Mouse (Mus musculus) layer of hippocampus, adult 18-20 months (tissue): Measurements from ENCODE around the gene Gfm2. TPM values are rescaled to one million over a fixed set of nuclear protein-coding genes. Genes with fewer than 3 reads are reported as not detected.

ENCODE experiments used
- DNase-seq, 2 experiments: peaks; one replicate each; pipeline ENCODE4 v3.0.0; 2022; ENCODE audit warnings: low spot score in 2 of 2
- total RNA-seq, 2 experiments: library from RNA; stranded (reverse); gene quantifications; 2 replicates each; pipeline ENCODE4 v1.2.3; 2021

The Gfm2 gene
- total RNA-seq, 2 experiments from 2014 or later, result 24.4 to 24.6 TPM

DNA sequence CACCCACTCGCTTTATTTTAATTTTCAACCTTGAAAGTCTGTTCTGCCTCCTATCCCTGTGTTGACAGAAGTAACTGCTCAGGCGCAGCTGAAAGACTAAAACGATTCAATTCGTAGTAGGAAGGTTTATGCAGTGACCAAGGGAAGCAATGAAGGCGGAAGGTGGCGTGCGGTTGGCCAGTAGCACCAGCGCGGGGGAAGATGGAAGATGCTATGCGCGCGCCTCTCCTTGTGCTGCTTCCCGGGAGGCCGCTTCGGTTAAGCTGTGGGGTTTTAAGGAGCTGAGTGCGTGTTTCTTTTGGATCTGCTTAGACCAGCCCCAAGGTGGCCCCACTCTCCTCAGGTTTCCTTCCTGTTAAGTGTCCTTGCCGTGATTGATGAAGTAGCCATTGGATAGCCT lies 87.4 kb downstream of the Gfm2 start:
- DNase-seq, result no peak

- DNase-seq, result no peak
These were observed 90.1 kb downstream of the Gfm2 start for GRCm38 (mm10) chr13:97227795-97228194.

DNA sequence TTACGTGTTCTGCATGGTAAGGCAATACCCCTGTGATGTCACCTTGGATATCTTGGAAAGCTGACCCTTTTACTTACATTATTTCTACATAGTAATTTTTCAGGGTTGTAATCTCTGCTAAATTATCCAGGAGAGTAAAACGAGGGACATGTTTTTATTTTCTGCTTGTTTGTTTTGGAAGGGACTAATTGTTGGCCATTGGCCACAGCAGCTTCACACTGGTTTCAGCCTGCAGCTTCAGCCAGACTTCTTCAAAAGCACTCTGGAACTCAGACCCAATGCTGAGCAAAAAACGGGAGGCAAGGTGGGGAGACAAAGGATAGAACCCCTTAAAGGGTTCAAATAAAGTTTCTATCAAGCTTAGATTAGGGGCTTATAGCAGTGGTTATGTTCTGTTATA lies 92.4 kb downstream of the Gfm2 start:
- DNase-seq, result no peak

Other genes starting within 250 kb of the Gfm2 start
- 1 to 10 TPM; 2.4 to 2.9 TPM for gene Gcnt4, start 213.2 kb upstream of the Gfm2 start, total RNA-seq
- gene 1700029F12Rik, start 103.6 kb upstream of the Gfm2 start, total RNA-seq, result not detected
- gene Fam169a, start 70.7 kb upstream of the Gfm2 start, total RNA-seq, result 10 to 100 TPM; 40.9 to 43.1 TPM
- 1 to 10 TPM in 1 of 2 experiments, not detected in 1; 2.5 TPM for gene Gm6169, start 38.7 kb upstream of the Gfm2 start, total RNA-seq
- gene Nsa2, start within 50 bp of the Gfm2 start, total RNA-seq, result 10 to 100 TPM; 52.3 TPM
- 100 to 1,000 TPM; 121 to 138 TPM for gene Hexb, start 60.4 kb downstream of the Gfm2 start, total RNA-seq
- gene Enc1, start 103.2 kb downstream of the Gfm2 start, total RNA-seq, result 100 to 1,000 TPM; 757 to 762 TPM